Comparison of ENCODE assay signal across 18 mouse cellular contexts in genomic region chr12:58920775-58921174, GRCm38 (mm10).
A peak's percentile ranks its signal among the peaks of the same experiment; 100 is the strongest.
DNase-seq lines count a peak whose midpoint lies in the region; ATAC-seq and TF ChIP-seq lines count a peak whose summit lies in the region.
"Had no signal": no experiment of that assay in that cellular context is flagged by ENCODE, and none has a peak within 500 bp of the region (broad histone marks: within the 10 kb centered on the region; RNA-seq: fewer than 3 reads in every experiment).

No protein-coding gene starts in this region.

- H3K4me2 ChIP-seq in lung, embryonic 14.5 days, result no peak overlapping the region
- H3K4me2 ChIP-seq: heart, embryonic 12.5 days; limb, embryonic 15.5 days; lung, embryonic 15.5 days had no signal

- no peak overlapping the region for H3K4me3 ChIP-seq in lung, embryonic 14.5 days (ENCODE audit: low read depth, low read length)
- H3K4me3 ChIP-seq: heart, embryonic 12.5 days; limb, embryonic 15.5 days; lung, embryonic 15.5 days; midbrain, embryonic 10.5 days had no signal

- no peak overlapping the region for H3K27ac ChIP-seq in lung, embryonic 14.5 days (ENCODE audit: low read depth)
- H3K27ac ChIP-seq: limb, embryonic 15.5 days; lung, embryonic 15.5 days; midbrain, embryonic 10.5 days had no signal

- no peak overlapping the region for H3K9ac ChIP-seq in lung, embryonic 14.5 days
- H3K9ac ChIP-seq: heart, embryonic 12.5 days; limb, embryonic 15.5 days; lung, embryonic 15.5 days had no signal

- ATAC-seq in lung, embryonic 14.5 days (ENCODE audit: insufficient read depth), result no peak
- ATAC-seq: hindbrain, embryonic 16.5 days had no signal

- peak; percentile 16 for DNase-seq in lung, embryonic 14.5 days
- DNase-seq in lung, adult 18-20 months, result no peak
- peak; percentile 64 for DNase-seq in A20 (ENCODE audit: low read depth, low spot score)
- peak; percentile 87 for DNase-seq in Muller cell, postnatal 12 days (ENCODE audit: inconsistent ontology term)
- DNase-seq in lung, postnatal 36 days, result peak; percentile 3
- DNase-seq in adrenal gland, postnatal 25 days, result no peak
- no peak for DNase-seq in urinary bladder, postnatal 4 days (ENCODE audit: low spot score in 2 of 2)
- DNase-seq: adrenal gland, postnatal 14 days; cerebellum, adult 2 months; kidney, adult 18-20 months; layer of hippocampus, postnatal 36 days; right cerebral cortex, postnatal 25 days; thymus, adult 18-20 months had no signal

- H3K9me3 ChIP-seq in lung, embryonic 14.5 days (ENCODE audit: low read depth, low read length), result no peaks in the 10 kb centered on the region
- H3K9me3 ChIP-seq: heart, embryonic 12.5 days; limb, embryonic 15.5 days; lung, embryonic 15.5 days; midbrain, embryonic 10.5 days had no signal

- H3K27me3 ChIP-seq in lung, embryonic 14.5 days (ENCODE audit: insufficient read depth, low read length), result no peaks in the 10 kb centered on the region
- H3K27me3 ChIP-seq: heart, embryonic 12.5 days; limb, embryonic 15.5 days; lung, embryonic 15.5 days had no signal

- H3K36me3 ChIP-seq in lung, embryonic 14.5 days (ENCODE audit: insufficient read depth), result no peaks in the 10 kb centered on the region
- H3K36me3 ChIP-seq: heart, embryonic 12.5 days; limb, embryonic 15.5 days; lung, embryonic 15.5 days; midbrain, embryonic 10.5 days had no signal

- TF ChIP-seq CTCF in lung, embryonic 14.5 days (IDR thresholded peaks at IDR 0.05; ENCODE audit: low read depth), result no peak

- no peaks in the 10 kb centered on the region for H3K4me1 ChIP-seq in lung, embryonic 14.5 days (ENCODE audit: insufficient read depth)
- H3K4me1 ChIP-seq: heart, embryonic 12.5 days; limb, embryonic 15.5 days; lung, embryonic 15.5 days; midbrain, embryonic 10.5 days had no signal

- 61% methylated on average over 6 of the region's 6 CpGs for WGBS in lung, embryonic 14.5 days

Comparison
In these comparisons a context has a peak if more than half of its experiments do, and no peak if none do; other contexts are left out.
1. DNase-seq: peak in lung, embryonic 14.5 days (single experiment), A20 (single experiment), Muller cell, postnatal 12 days (single experiment) and lung, postnatal 36 days (single experiment); none in lung, adult 18-20 months (0 of 2), adrenal gland, postnatal 25 days (single experiment) and urinary bladder, postnatal 4 days (0 of 2).